Mouse (Mus musculus) forebrain, embryonic 15.5 days (tissue): ENCODE results near the gene Nin. TPM values are rescaled to one million over a fixed set of nuclear protein-coding genes. Genes with fewer than 3 reads are reported as not detected.

Experiments
- ATAC-seq: fragments of 200-750 bp; cut with Nextera tagmentation; replicated peaks from 2 replicates; pipeline ENCODE4 v1.8.0; 2017; ENCODE audit warnings: mild to moderate bottlenecking, moderate TSS enrichment, moderate library complexity
- H3K27ac ChIP-seq: fragments of 300-500 bp; sonication (generic); replicated peaks from 2 replicates; pipeline ENCODE4 v1.5.1; 2015; ENCODE audit warnings: mild to moderate bottlenecking, inconsistent platforms
- H3K27me3 ChIP-seq: fragments of 300-500 bp; sonication (generic); 2 replicates; pipeline ENCODE4 v1.6.1; 2015; ENCODE audit warnings: inconsistent platforms
- H3K36me3 ChIP-seq: fragments of 300-500 bp; sonication (generic); 2 replicates; pipeline ENCODE4 v1.6.1; 2015; ENCODE audit warnings: mild to moderate bottlenecking, inconsistent platforms
- H3K4me1 ChIP-seq: fragments of 300-500 bp; sonication (generic); 2 replicates; pipeline ENCODE4 v1.6.1; 2015; ENCODE audit warnings: inconsistent platforms
- H3K4me2 ChIP-seq: fragments of 300-500 bp; sonication (generic); replicated peaks from 2 replicates; pipeline ENCODE4 v1.6.1; 2015; ENCODE audit warnings: mild to moderate bottlenecking, inconsistent platforms
- H3K4me3 ChIP-seq: fragments of 300-500 bp; sonication (generic); 2 replicates; pipeline ENCODE4 v1.5.1; 2015; ENCODE audit warnings: mild to moderate bottlenecking, inconsistent platforms
- H3K9ac ChIP-seq: fragments of 300-500 bp; sonication (generic); replicated peaks from 2 replicates; pipeline ENCODE4 v1.6.1; 2015; ENCODE audit warnings: mild to moderate bottlenecking, inconsistent platforms
- H3K9me3 ChIP-seq: fragments of 300-500 bp; sonication (generic); 2 replicates; pipeline ENCODE4 v1.6.1; 2016; ENCODE audit warnings: inconsistent platforms
- WGBS: fragments of 180-500 bp; shearing (Covaris S2); methylation state at CpG from one replicate; pipeline ENCODE4 v1.1.7; 2015; ENCODE audit warnings: mixed read lengths; 5-methylcytosine and 5-hydroxymethylcytosine counted together
- polyA plus RNA-seq: library from polyadenylated mRNA; unstranded; fragments of >200 nt; fragmentation: Nextera tagmentation; extraction: Ambion mirVana; gene quantifications from 2 replicates; pipeline ENCODE4 v1.2.1, GENCODE M21; 2015

Nin gene
- polyA plus RNA-seq, 1 experiment from 2014 or later, result 34.9 TPM

DNA sequence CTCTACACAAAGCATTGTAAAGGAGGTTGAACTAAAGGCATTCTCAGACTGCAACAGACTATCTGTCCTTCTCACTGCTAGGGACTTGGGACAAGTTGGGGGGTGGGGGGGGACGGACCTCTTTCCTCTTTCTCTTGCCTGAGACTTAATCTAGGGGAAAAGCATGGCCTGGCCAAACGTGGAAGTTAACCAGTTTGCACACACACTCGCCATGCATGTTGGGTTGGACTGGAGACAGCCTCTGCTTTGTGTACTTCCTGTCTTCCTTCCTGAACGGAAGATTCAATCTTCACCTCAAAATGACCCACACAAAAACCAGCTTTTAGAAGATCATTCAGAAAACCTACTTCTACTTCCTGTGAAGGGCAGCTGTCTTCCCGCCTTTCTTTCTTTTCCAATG is 11.7 kb downstream of the Nin start:
- H3K9ac ChIP-seq, result no peak overlapping the region
- no peaks in the 10 kb centered on the region for H3K9me3 ChIP-seq
- H3K4me3 ChIP-seq, result no peak overlapping the region
- ATAC-seq, result no peak
- H3K27me3 ChIP-seq, result no peaks in the 10 kb centered on the region
- H3K36me3 ChIP-seq, result no peaks in the 10 kb centered on the region
- 83% methylated on average over 5 of the region's 5 CpGs for WGBS
- no peak overlapping the region for H3K27ac ChIP-seq
- no peak overlapping the region for H3K4me2 ChIP-seq
- peaks cover 43% of the 10 kb centered on the region for H3K4me1 ChIP-seq

DNA sequence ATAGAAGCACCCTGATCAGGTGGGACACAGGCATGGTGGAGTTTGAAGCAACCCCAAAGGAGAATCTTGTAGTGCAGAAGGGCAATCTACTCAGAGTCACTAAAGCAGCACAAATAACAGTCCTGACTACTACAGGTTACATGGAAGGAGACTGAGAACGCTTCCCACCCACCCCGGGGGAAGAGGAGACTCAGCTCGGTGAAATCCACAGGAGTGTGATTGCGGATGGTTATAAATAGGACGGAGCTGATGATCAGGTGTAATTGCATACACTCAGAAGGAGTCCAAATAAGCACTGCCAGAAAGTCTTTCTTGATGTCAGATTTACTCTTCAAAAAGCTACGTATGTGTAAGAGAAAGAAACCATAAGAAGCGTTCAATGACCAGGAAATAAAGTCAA is 15.6 kb downstream of the Nin start:
- H3K27me3 ChIP-seq, result no peaks in the 10 kb centered on the region
- H3K9ac ChIP-seq, result no peak overlapping the region
- H3K27ac ChIP-seq, result no peak overlapping the region
- WGBS, result 79% methylated on average over 7 of the region's 7 CpGs
- no peak for ATAC-seq
- H3K4me3 ChIP-seq, result no peak overlapping the region
- peaks cover 24% of the 10 kb centered on the region for H3K4me1 ChIP-seq
- no peaks in the 10 kb centered on the region for H3K9me3 ChIP-seq
- no peak overlapping the region for H3K4me2 ChIP-seq
- no peaks in the 10 kb centered on the region for H3K36me3 ChIP-seq

DNA sequence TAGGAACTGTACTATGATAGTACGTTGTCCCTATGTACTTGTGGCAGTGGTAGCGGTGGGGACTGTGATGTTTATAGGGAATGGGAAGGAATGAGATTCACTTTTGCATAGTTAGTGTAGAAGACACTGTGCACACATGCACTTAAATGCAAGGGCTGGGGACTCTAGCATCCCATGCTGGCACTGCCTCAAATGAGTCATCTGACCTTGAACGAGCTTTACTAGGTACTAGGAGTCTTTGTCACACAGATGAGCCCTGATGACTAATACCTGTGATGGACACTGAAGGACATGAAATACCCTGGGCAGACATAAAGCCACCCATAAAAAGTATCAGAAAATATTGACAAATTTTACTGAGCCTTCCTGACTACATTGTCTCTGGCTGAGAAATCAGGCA is 16.2 kb downstream of the Nin start:
- Histone ChIP-seq H3K27ac (no peak overlapping the region), H3K4me3 (no peak overlapping the region), H3K27me3 (no peaks in the 10 kb centered on the region), H3K4me1 (peaks cover 22% of the 10 kb centered on the region), H3K9ac (no peak overlapping the region), H3K9me3 (no peaks in the 10 kb centered on the region), H3K36me3 (no peaks in the 10 kb centered on the region), H3K4me2 (no peak overlapping the region)
- no peak for ATAC-seq
- 88% methylated on average over 3 of the region's 3 CpGs for whole genome bisulfite sequencing

DNA sequence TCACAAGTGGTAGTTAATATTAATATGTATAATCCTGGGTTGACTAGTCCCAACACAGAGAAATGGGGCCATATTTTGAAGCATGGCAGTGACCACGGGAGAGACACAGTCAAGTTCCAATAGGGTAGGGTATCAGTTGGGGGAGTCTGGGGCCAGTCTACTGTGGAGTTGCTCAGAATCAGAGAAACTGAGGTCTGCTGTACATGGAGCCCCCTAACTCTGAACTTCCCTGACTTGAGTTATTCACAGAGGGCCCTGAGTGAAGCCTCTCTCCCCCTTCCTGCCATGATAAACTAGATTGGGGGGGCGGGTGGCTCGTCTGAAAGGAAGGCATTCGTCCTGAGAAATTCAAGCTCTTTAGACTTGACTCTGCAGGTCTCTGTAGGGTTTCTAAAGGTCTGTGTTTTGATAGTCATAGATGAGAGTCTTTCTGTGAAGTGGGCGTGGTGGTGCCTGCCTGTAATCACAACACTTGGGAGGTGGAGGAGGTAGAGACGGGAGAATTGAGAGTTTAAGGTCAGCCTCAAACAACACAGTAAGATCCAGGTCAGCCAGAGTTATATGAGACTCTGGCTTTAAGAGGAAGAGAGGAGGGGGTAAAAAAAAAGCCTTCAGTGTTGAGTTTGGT is 20.1 kb downstream of the Nin start:
- Histone ChIP-seq H3K4me2 (no peak overlapping the region), H3K9me3 (no peaks in the 10 kb centered on the region), H3K27ac (no peak overlapping the region), H3K27me3 (no peaks in the 10 kb centered on the region), H3K4me1 (peaks cover 22% of the 10 kb centered on the region), H3K4me3 (no peak overlapping the region), H3K36me3 (no peaks in the 10 kb centered on the region), H3K9ac (no peak overlapping the region)
- no peak for ATAC-seq
- WGBS, result 83% methylated on average over 6 of the region's 6 CpGs

DNA sequence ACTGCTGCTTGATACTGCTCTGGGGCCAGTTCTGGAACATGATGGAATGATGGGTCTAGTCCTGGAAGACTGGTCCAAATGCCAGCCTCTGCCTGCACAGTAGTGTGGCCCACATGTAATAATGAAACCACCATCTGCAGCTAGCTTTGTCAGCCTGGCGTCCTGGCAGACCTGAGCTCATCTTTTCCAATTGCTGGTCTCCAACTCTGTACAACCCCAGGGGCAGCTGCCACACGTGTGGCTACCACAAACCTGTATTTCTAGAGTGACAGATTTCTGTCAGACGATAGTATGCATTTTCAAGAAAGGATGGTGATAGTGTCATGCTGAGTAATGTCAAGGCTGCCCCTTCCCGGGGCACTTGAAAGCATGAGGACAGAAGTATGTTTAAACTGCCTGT is 25.2 kb downstream of the Nin start:
- Histone ChIP-seq H3K27ac (no peak overlapping the region), H3K9ac (no peak overlapping the region), H3K4me1 (no peaks in the 10 kb centered on the region), H3K36me3 (0 out of 2 replicates have a peak, but pooled peaks cover 4% of the 10 kb centered on the region), H3K27me3 (no peaks in the 10 kb centered on the region), H3K4me2 (no peak overlapping the region), H3K4me3 (no peak overlapping the region), H3K9me3 (no peaks in the 10 kb centered on the region)
- 90% methylated on average over 4 of the region's 4 CpGs for WGBS
- no peak for ATAC-seq

DNA sequence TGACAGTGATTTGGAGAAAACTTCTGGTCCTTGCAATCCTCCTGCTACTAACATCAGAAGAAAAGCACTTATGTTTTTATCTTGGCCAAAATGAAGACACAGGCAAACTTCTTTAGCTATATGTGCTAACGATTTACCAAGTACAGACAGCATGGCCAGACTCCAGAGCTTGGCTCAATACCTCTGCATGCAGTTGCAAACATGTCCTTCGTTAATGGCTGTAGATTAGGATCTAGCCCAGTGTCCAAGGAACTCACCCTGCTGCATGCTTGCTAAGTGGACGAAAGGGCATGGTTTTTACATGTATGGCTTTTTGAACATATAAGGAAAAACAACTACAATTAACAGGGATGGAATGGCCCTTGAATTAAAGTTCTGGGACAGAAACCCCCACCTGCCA is 28.2 kb downstream of the Nin start:
- Histone ChIP-seq H3K4me3 (no peak overlapping the region), H3K4me1 (no peaks in the 10 kb centered on the region), H3K27ac (no peak overlapping the region), H3K9ac (no peak overlapping the region), H3K9me3 (no peaks in the 10 kb centered on the region), H3K36me3 (0 out of 2 replicates have a peak, but pooled peaks cover 4% of the 10 kb centered on the region), H3K27me3 (no peaks in the 10 kb centered on the region), H3K4me2 (no peak overlapping the region)
- ATAC-seq, result no peak
- WGBS, result 64% methylated on average over 3 of the region's 3 CpGs

DNA sequence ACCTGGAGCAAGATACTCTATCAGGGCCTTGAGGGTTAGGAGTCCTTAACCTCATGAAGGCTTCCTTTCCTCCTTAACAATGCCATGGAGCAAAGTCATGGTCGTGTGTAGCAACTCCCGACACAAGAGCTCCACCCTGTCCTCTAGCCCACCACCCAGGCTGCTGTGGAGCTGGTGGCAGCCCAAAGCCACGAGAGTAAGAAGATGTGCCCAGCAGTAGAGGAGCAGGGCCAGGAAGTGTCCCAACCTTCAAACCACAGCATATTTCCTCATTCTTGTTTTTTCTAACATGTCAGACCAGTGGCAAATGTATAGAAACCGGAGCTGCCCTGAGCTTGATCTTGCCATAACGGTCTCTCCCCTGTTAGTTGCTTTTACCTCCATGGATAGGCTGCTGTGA is 29.3 kb downstream of the Nin start:
- Histone ChIP-seq H3K27me3 (no peaks in the 10 kb centered on the region), H3K4me1 (no peaks in the 10 kb centered on the region), H3K4me3 (no peak overlapping the region), H3K27ac (no peak overlapping the region), H3K9ac (no peak overlapping the region), H3K4me2 (no peak overlapping the region), H3K9me3 (no peaks in the 10 kb centered on the region), H3K36me3 (0 out of 2 replicates have a peak, but pooled peaks cover 4% of the 10 kb centered on the region)
- no peak for ATAC-seq
- WGBS, result 96% methylated on average over 5 of the region's 5 CpGs

DNA sequence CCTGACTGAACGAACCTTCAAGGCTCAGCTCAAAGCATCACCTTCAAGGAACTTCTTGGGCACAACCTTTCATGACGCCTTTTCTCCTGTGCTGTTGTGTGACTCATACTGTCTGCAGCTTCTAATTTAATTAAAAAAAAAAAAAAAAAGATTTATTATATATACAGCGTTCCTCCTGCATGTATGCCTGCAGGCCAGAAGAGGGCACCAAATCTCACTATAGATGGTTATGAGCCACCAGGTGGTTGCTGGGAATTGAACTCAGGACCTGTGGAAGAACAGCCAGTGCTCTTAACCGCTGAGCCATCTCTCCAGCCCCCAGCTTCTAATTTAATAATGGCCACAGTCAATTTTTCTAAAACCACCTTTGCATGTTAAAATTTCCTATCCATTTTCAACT is 29.8 kb downstream of the Nin start:
- no peaks in the 10 kb centered on the region for H3K4me1 ChIP-seq
- 0 out of 2 replicates have a peak, but pooled peaks cover 4% of the 10 kb centered on the region for H3K36me3 ChIP-seq
- H3K27ac ChIP-seq, result no peak overlapping the region
- H3K9ac ChIP-seq, result no peak overlapping the region
- H3K9me3 ChIP-seq, result no peaks in the 10 kb centered on the region
- no peak overlapping the region for H3K4me2 ChIP-seq
- ATAC-seq, result no peak
- WGBS, result 97% methylated on average over 4 of the region's 4 CpGs
- H3K27me3 ChIP-seq, result no peaks in the 10 kb centered on the region
- H3K4me3 ChIP-seq, result no peak overlapping the region

DNA sequence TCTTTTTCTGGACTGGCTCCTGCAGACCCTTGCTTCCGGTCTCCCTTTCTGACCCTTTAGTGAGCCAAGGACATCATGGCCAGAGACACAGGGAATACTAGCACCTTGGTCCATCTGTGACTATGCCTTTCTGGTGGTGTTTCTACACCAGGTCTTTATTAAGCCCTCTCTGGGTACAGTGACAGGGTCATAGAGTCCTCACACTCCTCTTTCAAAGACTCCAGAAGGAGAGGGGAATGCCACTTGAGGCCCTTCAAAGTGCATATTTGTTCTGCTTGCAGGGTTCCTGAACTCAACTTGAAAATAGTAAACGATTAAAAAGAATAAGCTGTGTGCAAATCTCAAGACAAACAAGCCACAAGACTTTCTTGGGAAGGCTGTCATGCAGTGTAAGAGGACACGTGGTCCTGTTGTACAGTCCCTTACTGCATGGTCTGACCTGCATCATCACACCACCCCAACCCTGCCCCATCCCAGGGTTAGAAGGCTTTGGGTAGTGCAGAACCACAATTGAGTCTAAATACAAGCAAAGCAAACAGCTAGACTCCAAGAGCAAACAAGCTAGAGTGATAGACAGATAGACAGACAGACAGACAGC is 30.5 kb downstream of the Nin start:
- no peaks in the 10 kb centered on the region for H3K4me1 ChIP-seq
- H3K9ac ChIP-seq, result no peak overlapping the region
- H3K27ac ChIP-seq, result no peak overlapping the region
- H3K4me3 ChIP-seq, result no peak overlapping the region
- no peak for ATAC-seq
- H3K4me2 ChIP-seq, result no peak overlapping the region
- H3K27me3 ChIP-seq, result no peaks in the 10 kb centered on the region
- 0 out of 2 replicates have a peak, but pooled peaks cover 4% of the 10 kb centered on the region for H3K36me3 ChIP-seq
- 86% methylated on average over 3 of the region's 3 CpGs for WGBS
- H3K9me3 ChIP-seq, result no peaks in the 10 kb centered on the region

DNA sequence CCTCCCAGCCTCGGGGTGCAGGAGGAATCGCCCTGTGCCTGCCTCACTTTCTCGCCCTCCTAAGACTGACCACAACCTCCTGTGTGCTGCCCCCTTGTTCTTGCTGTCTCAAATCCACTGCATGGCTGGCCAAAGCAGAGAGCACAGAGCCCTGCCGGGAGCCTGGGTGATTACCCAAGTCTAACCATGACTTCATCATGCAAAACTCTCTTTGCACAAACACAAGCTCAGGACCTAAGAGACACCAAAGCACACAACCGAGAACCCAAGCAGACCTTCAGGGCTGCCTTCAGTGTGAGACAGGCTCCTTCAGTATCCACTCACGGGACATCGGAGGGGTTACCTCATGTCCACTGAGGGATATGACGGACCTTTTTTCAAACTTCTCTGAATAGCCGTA is 31.0 kb downstream of the Nin start:
- 89% methylated on average over 9 of the region's 9 CpGs for WGBS
- H3K27me3 ChIP-seq, result no peaks in the 10 kb centered on the region
- no peak for ATAC-seq
- H3K27ac ChIP-seq, result no peak overlapping the region
- H3K4me2 ChIP-seq, result no peak overlapping the region
- H3K9ac ChIP-seq, result no peak overlapping the region
- no peaks in the 10 kb centered on the region for H3K4me1 ChIP-seq
- H3K36me3 ChIP-seq, result 0 out of 2 replicates have a peak, but pooled peaks cover 4% of the 10 kb centered on the region
- H3K9me3 ChIP-seq, result no peaks in the 10 kb centered on the region
- H3K4me3 ChIP-seq, result no peak overlapping the region

DNA sequence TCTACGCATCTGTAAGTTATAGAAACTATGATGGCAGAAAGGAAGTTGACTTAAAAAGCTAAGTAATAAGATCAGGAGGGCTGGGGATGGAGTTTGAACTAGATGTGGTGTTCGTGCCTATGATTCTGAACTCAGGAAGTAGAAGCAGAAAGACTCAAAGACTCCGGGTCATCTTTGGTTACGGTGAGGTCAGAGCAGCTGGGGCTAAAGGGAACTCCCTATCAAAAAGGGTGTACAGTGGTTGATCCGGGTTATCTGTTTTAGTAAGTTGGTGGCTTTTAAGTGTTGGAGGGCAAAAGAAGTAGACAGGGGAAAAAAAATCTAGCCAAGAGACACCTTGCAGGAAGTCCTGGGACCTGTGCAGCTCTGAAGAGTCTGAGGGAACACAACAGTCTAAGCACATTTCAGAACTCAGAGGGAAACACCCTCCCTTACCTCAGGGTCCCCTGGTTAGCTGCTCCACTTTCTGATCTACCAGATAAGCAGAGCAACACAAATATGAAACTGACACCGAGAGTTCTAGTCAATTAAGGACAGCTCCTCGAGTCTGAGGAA is 35.0 kb downstream of the Nin start:
- WGBS, result 95% methylated on average over 7 of the region's 7 CpGs
- ATAC-seq, result no peak
- H3K27ac ChIP-seq, result no peak overlapping the region
- 0 out of 2 replicates have a peak, but pooled peaks cover under 1% of the 10 kb centered on the region for H3K36me3 ChIP-seq
- no peaks in the 10 kb centered on the region for H3K9me3 ChIP-seq
- no peak overlapping the region for H3K4me2 ChIP-seq
- H3K4me3 ChIP-seq, result no peak overlapping the region
- H3K4me1 ChIP-seq, result no peaks in the 10 kb centered on the region
- no peaks in the 10 kb centered on the region for H3K27me3 ChIP-seq
- H3K9ac ChIP-seq, result no peak overlapping the region

DNA sequence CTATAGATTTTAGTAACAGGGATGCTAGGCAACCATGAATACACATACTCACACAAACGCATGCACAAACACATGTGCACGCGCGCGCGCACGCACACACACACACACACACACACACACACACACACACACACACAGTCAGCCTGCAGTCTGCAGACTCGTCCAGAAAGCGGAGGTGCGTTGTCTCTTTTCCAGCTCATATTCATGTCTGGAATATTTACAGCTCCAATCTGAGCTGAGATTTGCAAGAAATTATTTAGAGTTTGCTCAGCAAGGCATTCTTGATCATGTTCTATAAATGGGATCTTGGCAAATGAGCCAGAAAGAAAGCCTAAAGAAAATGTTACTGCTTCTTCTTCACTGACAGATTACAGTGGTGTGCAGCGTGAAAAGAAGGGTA is 37.0 kb downstream of the Nin start:
- H3K4me3 ChIP-seq, result no peak overlapping the region
- no peak overlapping the region for H3K27ac ChIP-seq
- WGBS, result 87% methylated on average over 11 of the region's 11 CpGs
- H3K4me2 ChIP-seq, result no peak overlapping the region
- H3K27me3 ChIP-seq, result no peaks in the 10 kb centered on the region
- H3K36me3 ChIP-seq, result 0 out of 2 replicates have a peak, but pooled peaks cover 4% of the 10 kb centered on the region
- no peak overlapping the region for H3K9ac ChIP-seq
- H3K9me3 ChIP-seq, result no peaks in the 10 kb centered on the region
- peaks cover 2% of the 10 kb centered on the region for H3K4me1 ChIP-seq
- ATAC-seq, result no peak
